Mouse (Mus musculus) erythroblast, adult 5-6 weeks (primary cell): ENCODE measurements around the gene Olfr1564. TPM values are rescaled to one million over a fixed set of nuclear protein-coding genes. Genes with fewer than 3 reads are reported as not detected.
"Not testable (repeated sequence)": the region's sequence is repeated elsewhere in the genome, so short reads cannot be mapped to it uniquely, and the experiment has no call there.

Experiments
- ATAC-seq: replicated peaks from 2 replicates; pipeline ENCODE4 v1.8.0; 2016; ENCODE audit warnings: moderate number of reproducible peaks, mild to moderate bottlenecking, moderate TSS enrichment, inconsistent platforms; ENCODE audit not compliant: poor library complexity, low FRiP score, severe bottlenecking
- total RNA-seq, 2 experiments: library from RNA; stranded (forward) in 1 of 2; stranded (reverse) in 1 of 2; fragments of 150-400 nt in 1 of 2; fragments of 200-764, 138-1000 nt in 1 of 2; gene quantifications; 2 replicates each; pipeline versions ENCODE4 v1.2.3 to v1.2.4; 2015 to 2017; ENCODE audit warnings: low replicate concordance in 2 of 2

Gene Olfr1564
- total RNA-seq (2015; ENCODE audit: low replicate concordance): not detected in 2 replicates
- total RNA-seq (2017; ENCODE audit: low replicate concordance): not detected in 2 replicates

DNA sequence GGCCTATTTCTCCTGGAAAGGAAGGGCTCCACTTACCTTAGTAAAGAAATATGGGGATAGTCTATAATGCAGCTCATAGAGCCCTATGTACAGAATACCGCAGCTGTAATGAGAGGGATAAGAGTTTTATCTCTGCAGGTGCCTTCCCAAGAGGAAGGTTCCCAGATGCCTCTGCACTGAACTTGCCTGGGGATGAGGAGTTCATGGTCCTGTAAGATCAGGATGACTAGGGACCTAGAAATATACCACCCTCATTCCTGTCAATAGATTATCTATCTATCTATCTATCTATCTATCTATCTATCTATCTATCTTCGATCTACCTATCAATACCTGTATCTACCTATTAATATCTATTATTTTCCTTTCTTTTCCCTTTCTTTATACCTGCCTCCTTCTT lies at the start of gene Olfr1564:
TSS of gene Olfr1564 (minus strand) at position 101 of the 400 bp plus-strand sequence.
- no peak for ATAC-seq

DNA sequence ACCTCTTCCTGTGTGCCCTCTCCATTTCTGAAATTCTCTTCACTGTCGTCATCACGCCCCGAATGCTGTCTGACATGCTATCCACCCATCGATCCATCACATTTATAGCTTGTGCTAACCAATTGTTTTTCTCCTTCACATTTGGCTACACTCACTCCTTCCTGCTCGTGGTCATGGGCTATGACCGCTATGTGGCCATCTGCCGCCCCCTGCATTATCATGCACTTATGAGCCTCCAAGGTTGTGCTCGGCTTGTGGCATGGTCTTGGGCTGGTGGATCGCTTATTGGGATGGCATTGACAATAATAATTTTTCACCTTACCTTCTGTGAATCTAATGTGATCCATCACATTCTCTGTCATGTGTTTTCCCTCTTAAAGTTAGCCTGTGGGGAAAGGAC lies 47.4 kb upstream of the Olfr1564 start:
- ATAC-seq: no peak

DNA sequence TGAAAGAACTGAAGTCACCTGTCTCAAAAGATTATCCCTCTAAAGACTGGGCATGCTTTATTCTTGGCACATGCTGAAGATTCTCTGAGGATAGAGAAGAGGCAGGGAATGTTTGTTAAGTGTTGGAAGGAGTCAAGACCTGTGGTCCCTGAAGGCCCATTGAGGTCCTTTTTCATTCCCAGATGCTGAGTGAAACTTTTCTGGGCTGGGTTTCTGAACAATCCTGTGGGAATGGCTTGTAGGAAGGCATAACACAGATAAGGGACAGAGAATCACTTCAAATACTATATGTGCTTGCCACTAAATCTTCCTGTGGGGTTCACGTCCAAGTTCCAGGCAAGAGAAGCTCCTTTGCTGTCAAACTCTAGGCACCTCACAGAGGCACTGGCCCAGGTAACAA lies 42.9 kb upstream of the Olfr1564 start, which contains the start of gene Olfr63:
TSS of gene Olfr63 (plus strand) at position 301 of the 400 bp plus-strand sequence.
- no peak for ATAC-seq

- ATAC-seq: not testable (repeated sequence)
Observed at GRCm38 (mm10) chr17:33255319-33255657, 33.8 kb upstream of the Olfr1564 start.

GRCm38 (mm10) chr17:33254530-33255318 lies 33.2 kb upstream of the Olfr1564 start, which contains the start of gene Zfp955a:
Zfp955a (minus strand) TSS chr17:33255145.
- peak; percentile 100 for ATAC-seq

DNA sequence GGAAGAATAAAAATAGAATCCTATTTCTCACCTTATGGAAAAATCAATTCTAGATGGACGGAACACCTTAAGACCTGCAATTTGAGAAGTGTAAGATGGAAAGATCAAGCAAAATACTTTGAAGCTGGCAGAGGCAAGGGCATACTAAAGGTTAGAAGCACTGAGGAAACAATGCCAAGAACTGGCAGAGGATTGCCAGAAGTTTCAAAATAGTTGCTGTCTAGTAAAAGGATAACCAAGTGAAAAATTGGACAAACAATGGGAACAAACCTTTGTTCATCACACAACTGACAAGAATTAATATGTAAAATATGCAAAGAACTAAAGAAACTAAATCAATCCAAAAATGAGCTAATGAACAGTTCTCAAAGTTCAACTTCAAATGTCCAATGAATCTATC lies 15.2 kb upstream of the Olfr1564 start:
- ATAC-seq: not testable (repeated sequence)

DNA sequence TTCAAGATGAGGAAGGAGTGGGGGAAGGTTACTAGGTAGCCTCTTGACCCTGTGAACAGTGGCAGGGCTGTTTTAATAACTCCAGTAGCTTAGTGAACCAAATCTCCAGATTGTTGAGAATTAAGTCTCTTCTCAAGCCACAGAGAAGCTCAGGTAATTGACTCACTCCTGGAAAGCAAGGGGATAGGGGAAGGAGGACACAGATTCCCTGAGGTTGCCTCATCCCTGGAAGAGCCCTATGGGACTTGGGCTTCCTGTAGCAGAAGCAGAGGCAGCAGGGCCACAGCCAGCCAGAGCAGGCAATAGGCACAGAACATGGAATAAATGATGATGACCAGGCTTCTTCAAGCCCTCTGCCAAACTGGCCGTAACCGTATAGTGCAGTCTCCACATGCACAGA lies 30.5 kb downstream of the Olfr1564 start, which contains the start of gene Olfr239:
TSS of gene Olfr239 (plus strand) at position 301 of the 400 bp plus-strand sequence.
- not testable (repeated sequence) for ATAC-seq

- not testable (repeated sequence) for ATAC-seq
Observed at GRCm38 (mm10) chr17:33168147-33168546, 53.3 kb downstream of the Olfr1564 start, which contains the start of gene Olfr55. Olfr55 (plus strand) TSS chr17:33168447.

Other genes with a start within 250 kb of the Olfr1564 start
- gene Zfp952, start 228.6 kb downstream of the Olfr1564 start, total RNA-seq (2015; ENCODE audit: low replicate concordance): 2.5 TPM in 1 of 2 replicates, not detected in the other
- 1.7 and 3.8 TPM in 2 replicates for gene Zfp952, start 228.6 kb downstream of the Olfr1564 start, total RNA-seq (2017; ENCODE audit: low replicate concordance)
- gene Zfp763, start 188.3 kb downstream of the Olfr1564 start, total RNA-seq (2015; ENCODE audit: low replicate concordance): 3.5 and 3.6 TPM in 2 replicates
- 2.6 and 4.2 TPM in 2 replicates for gene Zfp763, start 188.3 kb downstream of the Olfr1564 start, total RNA-seq (2017; ENCODE audit: low replicate concordance)
- not detected in 2 replicates for gene 4921501E09Rik, start 153.6 kb downstream of the Olfr1564 start, total RNA-seq (2015; ENCODE audit: low replicate concordance)
- not detected in 2 replicates for gene 4921501E09Rik, start 153.6 kb downstream of the Olfr1564 start, total RNA-seq (2017; ENCODE audit: low replicate concordance)
- 0.21 TPM in 1 of 2 replicates, not detected in the other for gene Zfp563, start 132.4 kb downstream of the Olfr1564 start, total RNA-seq (2015; ENCODE audit: low replicate concordance)
- 0.42 and 0.60 TPM in 2 replicates for gene Zfp563, start 132.4 kb downstream of the Olfr1564 start, total RNA-seq (2017; ENCODE audit: low replicate concordance)
- gene Morc2b, start 82.0 kb downstream of the Olfr1564 start, total RNA-seq (2015; ENCODE audit: low replicate concordance): not detected in 2 replicates
- not detected in 2 replicates for gene Morc2b, start 82.0 kb downstream of the Olfr1564 start, total RNA-seq (2017; ENCODE audit: low replicate concordance)
- not detected in 2 replicates for gene Olfr55, start 53.2 kb downstream of the Olfr1564 start, total RNA-seq (2015; ENCODE audit: low replicate concordance)
- not detected in 2 replicates for gene Olfr55, start 53.2 kb downstream of the Olfr1564 start, total RNA-seq (2017; ENCODE audit: low replicate concordance)
- not detected in 2 replicates for gene Olfr239, start 30.4 kb downstream of the Olfr1564 start, total RNA-seq (2015; ENCODE audit: low replicate concordance)
- gene Olfr239, start 30.4 kb downstream of the Olfr1564 start, total RNA-seq (2017; ENCODE audit: low replicate concordance): not detected in 2 replicates
- 1.2 and 4.6 TPM in 2 replicates for gene Zfp955a, start 33.5 kb upstream of the Olfr1564 start, total RNA-seq (2015; ENCODE audit: low replicate concordance)
- gene Zfp955a, start 33.5 kb upstream of the Olfr1564 start, total RNA-seq (2017; ENCODE audit: low replicate concordance): 2.4 and 4.6 TPM in 2 replicates
- not detected in 2 replicates for gene Olfr63, start 43.0 kb upstream of the Olfr1564 start, total RNA-seq (2015; ENCODE audit: low replicate concordance)
- not detected in 2 replicates for gene Olfr63, start 43.0 kb upstream of the Olfr1564 start, total RNA-seq (2017; ENCODE audit: low replicate concordance)
- gene Zfp955b, start 67.9 kb upstream of the Olfr1564 start, total RNA-seq (2015; ENCODE audit: low replicate concordance): 0.38 and 0.42 TPM in 2 replicates
- 0.60 and 2.6 TPM in 2 replicates for gene Zfp955b, start 67.9 kb upstream of the Olfr1564 start, total RNA-seq (2017; ENCODE audit: low replicate concordance)
- gene Zfp81, start 137.2 kb upstream of the Olfr1564 start, total RNA-seq (2015; ENCODE audit: low replicate concordance): 6.0 and 6.1 TPM in 2 replicates
- 2.5 and 5.0 TPM in 2 replicates for gene Zfp81, start 137.2 kb upstream of the Olfr1564 start, total RNA-seq (2017; ENCODE audit: low replicate concordance)
- 21.5 and 26.3 TPM in 2 replicates for gene Zfp101, start 173.0 kb upstream of the Olfr1564 start, total RNA-seq (2015; ENCODE audit: low replicate concordance)
- gene Zfp101, start 173.0 kb upstream of the Olfr1564 start, total RNA-seq (2017; ENCODE audit: low replicate concordance): 36.5 and 48.1 TPM in 2 replicates
- not detected in 2 replicates for gene Actl9, start 211.2 kb upstream of the Olfr1564 start, total RNA-seq (2015; ENCODE audit: low replicate concordance)
- gene Actl9, start 211.2 kb upstream of the Olfr1564 start, total RNA-seq (2017; ENCODE audit: low replicate concordance): not detected in 2 replicates